Mouse (Mus musculus) stomach, postnatal 0 days (tissue): ENCODE data around the gene Auh.

Experiments
- CTCF ChIP-seq: IDR thresholded peaks from 2 replicates; pipeline ENCODE4 v1.5.1; 2016; ENCODE audit warnings: antibody characterized with exemption, low read depth, mild to moderate bottlenecking, moderate library complexity
- EP300 ChIP-seq: optimal IDR thresholded peaks from 2 replicates; pipeline ENCODE3; 2016; ENCODE audit warnings: antibody characterized with exemption

GRCm38 (mm10) chr13:52940956-52941355 is 11.5 kb upstream of the Auh start:
- TF ChIP-seq CTCF (no peak), EP300 (no peak)
